9 mouse cellular contexts compared by ENCODE assay signal in the genomic region with DNA sequence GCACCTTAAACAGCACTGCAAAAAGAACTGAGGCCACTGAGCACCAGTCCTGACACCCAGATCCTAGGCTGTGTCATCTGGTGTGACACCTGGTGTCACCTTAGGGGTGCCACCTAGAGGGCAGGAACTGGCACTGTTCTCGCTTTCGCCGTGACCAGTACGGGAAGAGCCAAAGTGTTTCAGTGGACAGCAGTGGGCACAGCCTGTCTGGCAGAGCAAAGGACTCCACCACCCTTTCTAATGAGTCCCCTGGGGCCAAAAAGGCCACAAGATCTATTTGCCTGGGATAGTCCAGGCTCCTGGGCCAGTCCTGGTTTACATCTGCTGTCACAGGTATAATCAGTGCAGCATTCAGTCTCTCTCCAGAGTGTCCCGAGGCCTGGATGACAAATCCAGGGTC.
DNase-seq lines count a peak whose midpoint lies in the region; ATAC-seq and TF ChIP-seq lines count a peak whose summit lies in the region.
"Had no signal": no experiment of that assay in that cellular context is flagged by ENCODE, and none has a peak within 500 bp of the region (broad histone marks: within the 10 kb centered on the region; RNA-seq: fewer than 3 reads in every experiment).

No protein-coding gene starts in this region.

- no peak for TF ChIP-seq POLR2A in ES-Bruce4 (IDR thresholded peaks at IDR 0.05; ENCODE audit: insufficient read depth, low read length)

- no peak overlapping the region for H3K9ac ChIP-seq in kidney, embryonic 14.5 days (ENCODE audit: low read depth, low read length)
- H3K9ac ChIP-seq in ES-Bruce4 (ENCODE audit: low read depth, poor library complexity, severe bottlenecking), result no peak overlapping the region
- H3K9ac ChIP-seq in hindbrain, postnatal 0 days (replicated peaks; ENCODE audit: low read length), result no peak overlapping the region
- H3K9ac ChIP-seq in heart, embryonic 12.5 days, result no peak overlapping the region

- no peaks in the 10 kb centered on the region for H3K4me1 ChIP-seq in kidney, embryonic 14.5 days (ENCODE audit: control insufficient read depth, insufficient read depth, low read length)
- no peaks in the 10 kb centered on the region for H3K4me1 ChIP-seq in ES-Bruce4 (ENCODE audit: control insufficient read depth, insufficient read depth, low read length)
- no peaks in the 10 kb centered on the region for H3K4me1 ChIP-seq in hindbrain, postnatal 0 days (ENCODE audit: insufficient read depth, low read length)
- no peaks in the 10 kb centered on the region for H3K4me1 ChIP-seq in heart, embryonic 12.5 days (replicated peaks)

- H3K4me2 ChIP-seq in kidney, embryonic 14.5 days (replicated peaks; ENCODE audit: low read depth, low read length), result no peak overlapping the region
- H3K4me2 ChIP-seq in hindbrain, postnatal 0 days (ENCODE audit: low read depth, low read length), result no peak overlapping the region
- H3K4me2 ChIP-seq in heart, embryonic 12.5 days, result no peak overlapping the region

- DNase-seq in kidney, postnatal 14 days, result no peak
- DNase-seq in cerebellum, adult 9-10 months, result peak; percentile 86
- DNase-seq in hindbrain, postnatal 0 days (ENCODE audit: low spot score), result no peak
- no peak for DNase-seq in ovary, postnatal 36 days (ENCODE audit: low spot score)
- no peak for DNase-seq in heart, adult 11 months

- no peaks in the 10 kb centered on the region for H3K36me3 ChIP-seq in kidney, embryonic 14.5 days (ENCODE audit: control insufficient read depth, insufficient read depth, low read length)
- no peaks in the 10 kb centered on the region for H3K36me3 ChIP-seq in ES-Bruce4 (ENCODE audit: control insufficient read depth, insufficient read depth, low read length, poor library complexity, severe bottlenecking)
- no peaks in the 10 kb centered on the region for H3K36me3 ChIP-seq in hindbrain, postnatal 0 days (ENCODE audit: insufficient read depth, low read length)
- no peaks in the 10 kb centered on the region for H3K36me3 ChIP-seq in heart, embryonic 12.5 days

- 0 out of 2 replicates have a peak, but pooled peaks have one; percentile 16 for ATAC-seq in kidney, embryonic 14.5 days (ENCODE audit: low FRiP score, low TSS enrichment)
- peak; percentile 19 for ATAC-seq in hindbrain, postnatal 0 days
- no peak for ATAC-seq in heart, embryonic 12.5 days (ENCODE audit: insufficient number of reproducible peaks, low FRiP score)

- no peak overlapping the region for H3K4me3 ChIP-seq in kidney, embryonic 14.5 days (ENCODE audit: low read length)
- no peak overlapping the region for H3K4me3 ChIP-seq in ES-Bruce4 (ENCODE audit: low read depth, low read length)
- no peak overlapping the region for H3K4me3 ChIP-seq in hindbrain, postnatal 0 days (ENCODE audit: low read length)
- no peak overlapping the region for H3K4me3 ChIP-seq in heart, embryonic 12.5 days
- H3K4me3 ChIP-seq: left cerebral cortex, adult 2 months had no signal

- TF ChIP-seq CTCF in ES-Bruce4 (IDR thresholded peaks at IDR 0.05; ENCODE audit: low read depth, low read length), result peak; percentile 18
- peak; percentile 41 for TF ChIP-seq CTCF in hindbrain, postnatal 0 days (IDR thresholded peaks at IDR 0.05; ENCODE audit: low read depth)

- H3K27ac ChIP-seq in kidney, embryonic 14.5 days (ENCODE audit: low read depth, low read length), result no peak overlapping the region; the same call in 1 of the 2 replicates
- no peak overlapping the region for H3K27ac ChIP-seq in ES-Bruce4 (ENCODE audit: insufficient read depth, low read length)
- 0 out of 2 replicates have a peak overlapping the region, but pooled peaks have one; percentile 6 for H3K27ac ChIP-seq in hindbrain, postnatal 0 days
- no peak overlapping the region for H3K27ac ChIP-seq in heart, embryonic 12.5 days (ENCODE audit: poor library complexity, severe bottlenecking)
- H3K27ac ChIP-seq: left cerebral cortex, adult 2 months had no signal

- H3K9me3 ChIP-seq in kidney, embryonic 14.5 days (ENCODE audit: control insufficient read depth, low read length), result peaks cover 5% of the 10 kb centered on the region; the same call in 1 of the 2 replicates
- no peaks in the 10 kb centered on the region for H3K9me3 ChIP-seq in ES-Bruce4 (replicated peaks; ENCODE audit: control insufficient read depth, insufficient read depth, low read length, poor library complexity, severe bottlenecking)
- no peaks in the 10 kb centered on the region for H3K9me3 ChIP-seq in hindbrain, postnatal 0 days (ENCODE audit: low read length)
- peaks cover 4% of the 10 kb centered on the region; the same call in 1 of the 2 replicates for H3K9me3 ChIP-seq in heart, embryonic 12.5 days (replicated peaks)

- no peak for TF ChIP-seq EP300 in ES-Bruce4 (IDR thresholded peaks at IDR 0.05; ENCODE audit: insufficient read depth, low read depth, low read length)

- WGBS in kidney, embryonic 14.5 days, result 75% methylated on average over 5 of the region's 5 CpGs
- WGBS in hindbrain, postnatal 0 days, result 65% methylated on average over 5 of the region's 5 CpGs
- WGBS in heart, embryonic 12.5 days, result 58% methylated on average over 5 of the region's 5 CpGs

- H3K27me3 ChIP-seq in kidney, embryonic 14.5 days (ENCODE audit: control insufficient read depth, insufficient read depth, low read length), result no peaks in the 10 kb centered on the region
- H3K27me3 ChIP-seq in ES-Bruce4 (ENCODE audit: control insufficient read depth, insufficient read depth, low read length, poor library complexity, severe bottlenecking), result no peaks in the 10 kb centered on the region
- no peaks in the 10 kb centered on the region for H3K27me3 ChIP-seq in hindbrain, postnatal 0 days (ENCODE audit: insufficient read depth, low read length)
- H3K27me3 ChIP-seq in heart, embryonic 12.5 days (replicated peaks), result peaks cover 8% of the 10 kb centered on the region; the same call in 1 of the 2 replicates
